Mouse (Mus musculus): ENCODE results near the gene Prmt3.

Gene Prmt3

GRCm38 (mm10) chr7:49797171-49797570 lies 19.0 kb downstream of the Prmt3 start:
- no peak for DNase-seq (ENCODE audit: low spot score in 2 of 2)

GRCm38 (mm10) chr7:49803511-49803910 lies 25.4 kb downstream of the Prmt3 start:
- DNase-seq (ENCODE audit: low spot score in 2 of 2), result no peak

GRCm38 (mm10) chr7:49804638-49805165 lies 26.6 kb downstream of the Prmt3 start:
- DNase-seq (ENCODE audit: low spot score in 2 of 2), result no peak

- DNase-seq (ENCODE audit: low spot score in 2 of 2), result no peak
These were observed 27.5 kb downstream of the Prmt3 start for GRCm38 (mm10) chr7:49805618-49806017.

GRCm38 (mm10) chr7:49807093-49807682 lies 29.0 kb downstream of the Prmt3 start:
- no peak for DNase-seq (ENCODE audit: low spot score in 2 of 2)

GRCm38 (mm10) chr7:49807846-49808622 lies 29.9 kb downstream of the Prmt3 start:
- no peak for DNase-seq (ENCODE audit: low spot score in 2 of 2)

GRCm38 (mm10) chr7:49809100-49809499 lies 31.0 kb downstream of the Prmt3 start:
- no peak for DNase-seq (ENCODE audit: low spot score in 2 of 2)

- no peak for DNase-seq (ENCODE audit: low spot score in 2 of 2)
These were observed 31.4 kb downstream of the Prmt3 start for GRCm38 (mm10) chr7:49809562-49809961.

- DNase-seq (ENCODE audit: low spot score in 2 of 2), result no peak
These were observed 33.2 kb downstream of the Prmt3 start for GRCm38 (mm10) chr7:49811346-49811745.

GRCm38 (mm10) chr7:49819393-49819792 lies 41.2 kb downstream of the Prmt3 start:
- no peak for DNase-seq (ENCODE audit: low spot score in 2 of 2)

- no peak for DNase-seq (ENCODE audit: low spot score in 2 of 2)
These were observed 43.2 kb downstream of the Prmt3 start for GRCm38 (mm10) chr7:49821370-49821769.

- DNase-seq (ENCODE audit: low spot score in 2 of 2), result no peak
These were observed 43.9 kb downstream of the Prmt3 start for GRCm38 (mm10) chr7:49822028-49822427.

GRCm38 (mm10) chr7:49823595-49823994 lies 45.4 kb downstream of the Prmt3 start:
- no peak for DNase-seq (ENCODE audit: low spot score in 2 of 2)

GRCm38 (mm10) chr7:49824043-49824442 lies 45.9 kb downstream of the Prmt3 start:
- no peak for DNase-seq (ENCODE audit: low spot score in 2 of 2)

- DNase-seq (ENCODE audit: low spot score in 2 of 2), result no peak
These were observed 46.4 kb downstream of the Prmt3 start for GRCm38 (mm10) chr7:49824581-49824980.

- DNase-seq (ENCODE audit: low spot score in 2 of 2), result no peak
These were observed 47.3 kb downstream of the Prmt3 start for GRCm38 (mm10) chr7:49825492-49825891.

GRCm38 (mm10) chr7:49827920-49828319 lies 49.8 kb downstream of the Prmt3 start:
- DNase-seq (ENCODE audit: low spot score in 2 of 2), result peak in 1 of 2 experiments; percentile 4

GRCm38 (mm10) chr7:49842366-49843282 lies 64.5 kb downstream of the Prmt3 start:
- peak; percentile 46 to 57 for DNase-seq (ENCODE audit: low spot score in 2 of 2)

GRCm38 (mm10) chr7:49843304-49843933 lies 65.3 kb downstream of the Prmt3 start:
- DNase-seq (ENCODE audit: low spot score in 2 of 2), result peak; percentile 25 to 39

GRCm38 (mm10) chr7:49847939-49848338 lies 69.8 kb downstream of the Prmt3 start:
- DNase-seq (ENCODE audit: low spot score in 2 of 2), result no peak

GRCm38 (mm10) chr7:49853342-49854181 lies 75.4 kb downstream of the Prmt3 start:
- DNase-seq (ENCODE audit: low spot score in 2 of 2), result no peak
